Mouse (Mus musculus): ENCODE data around the gene Arrdc2. TPM values are rescaled to one million over a fixed set of nuclear protein-coding genes. Genes with fewer than 3 reads are reported as not detected.

The Arrdc2 gene
- total RNA-seq, 2 experiments from 2014 or later, result 3.9 to 7.0 TPM

GRCm38 (mm10) chr8:70865350-70866000 lies 26.0 kb upstream of the Arrdc2 start:
- peak; percentile 96 to 99 for DNase-seq (ENCODE audit: low spot score in 2 of 2)

- DNase-seq (ENCODE audit: low spot score in 2 of 2), result no peak
Observed at GRCm38 (mm10) chr8:70864712-70865221, 25.2 kb upstream of the Arrdc2 start.

- DNase-seq (ENCODE audit: low spot score in 2 of 2), result no peak
Observed at GRCm38 (mm10) chr8:70863956-70864711, 24.6 kb upstream of the Arrdc2 start.

GRCm38 (mm10) chr8:70862824-70863641 lies 23.5 kb upstream of the Arrdc2 start, which contains the start of gene Kcnn1:
Gene Kcnn1, minus strand, starts transcription at chr8:70863258.
- no peak for DNase-seq (ENCODE audit: low spot score in 2 of 2)

- no peak for DNase-seq (ENCODE audit: low spot score in 2 of 2)
Observed at GRCm38 (mm10) chr8:70857516-70857915, 18.0 kb upstream of the Arrdc2 start.

GRCm38 (mm10) chr8:70856541-70857197 lies 17.1 kb upstream of the Arrdc2 start:
- peak in 1 of 2 experiments; percentile 64 for DNase-seq (ENCODE audit: low spot score in 2 of 2)

- DNase-seq (ENCODE audit: low spot score in 2 of 2), result no peak
Observed at GRCm38 (mm10) chr8:70856028-70856427, 16.5 kb upstream of the Arrdc2 start.

GRCm38 (mm10) chr8:70853863-70854262 lies 14.3 kb upstream of the Arrdc2 start:
- no peak for DNase-seq (ENCODE audit: low spot score in 2 of 2)

GRCm38 (mm10) chr8:70852595-70853231 lies 13.2 kb upstream of the Arrdc2 start:
- no peak for DNase-seq (ENCODE audit: low spot score in 2 of 2)

- no peak for DNase-seq (ENCODE audit: low spot score in 2 of 2)
Observed at GRCm38 (mm10) chr8:70851837-70852236, 12.3 kb upstream of the Arrdc2 start.

- no peak for DNase-seq (ENCODE audit: low spot score in 2 of 2)
Observed at GRCm38 (mm10) chr8:70850947-70851346, 11.4 kb upstream of the Arrdc2 start.

- DNase-seq (ENCODE audit: low spot score in 2 of 2), result no peak
Observed at GRCm38 (mm10) chr8:70850132-70850845, 10.8 kb upstream of the Arrdc2 start.

GRCm38 (mm10) chr8:70849333-70849990 lies 9.9 kb upstream of the Arrdc2 start:
- DNase-seq (ENCODE audit: low spot score in 2 of 2), result no peak

- DNase-seq (ENCODE audit: low spot score in 2 of 2), result no peak
Observed at GRCm38 (mm10) chr8:70846371-70847154, 7.0 kb upstream of the Arrdc2 start.

- no peak for DNase-seq (ENCODE audit: low spot score in 2 of 2)
Observed at GRCm38 (mm10) chr8:70845108-70845507, 5.6 kb upstream of the Arrdc2 start.

- DNase-seq (ENCODE audit: low spot score in 2 of 2), result peak; percentile 91 to 92
Observed at GRCm38 (mm10) chr8:70844523-70844922, 5.0 kb upstream of the Arrdc2 start.

- DNase-seq (ENCODE audit: low spot score in 2 of 2), result no peak
Observed at GRCm38 (mm10) chr8:70843941-70844340, 4.4 kb upstream of the Arrdc2 start.

GRCm38 (mm10) chr8:70843214-70843773 lies 3.8 kb upstream of the Arrdc2 start:
- no peak for DNase-seq (ENCODE audit: low spot score in 2 of 2)

All from gastrocnemius, postnatal 4 days (tissue).